Mouse (Mus musculus) skeletal muscle tissue, adult 2 months (tissue): ENCODE measurements around the gene P3h1.

ENCODE experiments used
- DNase-seq: peaks from one replicate; pipeline ENCODE4 v3.0.0-alpha.2; 2012; ENCODE audit warnings: low read depth, low spot score

Gene P3h1

GRCm38 (mm10) chr4:119238661-119239060, 5.9 kb downstream of the P3h1 start:
- DNase-seq = no peak

DNA sequence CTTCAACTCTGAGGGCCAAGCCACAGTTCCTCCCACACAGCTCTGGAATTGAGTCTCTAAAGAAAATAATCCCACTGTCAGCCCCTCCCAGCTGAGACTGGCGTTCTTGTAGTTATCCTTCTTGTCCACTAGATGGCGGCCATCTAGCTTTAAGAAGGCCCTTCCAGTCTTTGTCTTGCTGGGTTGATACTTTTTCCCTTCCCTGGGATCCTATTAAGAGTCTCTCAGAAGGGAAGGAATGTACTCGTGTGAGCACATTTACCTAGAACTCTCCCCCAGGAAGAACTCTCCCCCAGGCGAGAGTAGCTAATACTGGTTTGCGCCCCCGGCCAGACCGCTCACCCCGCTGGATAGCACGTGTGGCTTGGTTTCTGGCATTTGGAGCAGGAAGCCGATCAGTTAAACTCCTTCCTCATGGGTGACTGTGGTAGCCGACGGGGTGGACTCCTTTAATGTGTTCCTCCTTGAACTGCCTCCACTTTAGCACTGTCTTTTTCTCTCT, 6.5 kb downstream of the P3h1 start:
- DNase-seq = peak; percentile 65

- no peak for DNase-seq
Observed at GRCm38 (mm10) chr4:119241664-119242063, 8.9 kb downstream of the P3h1 start.

DNA sequence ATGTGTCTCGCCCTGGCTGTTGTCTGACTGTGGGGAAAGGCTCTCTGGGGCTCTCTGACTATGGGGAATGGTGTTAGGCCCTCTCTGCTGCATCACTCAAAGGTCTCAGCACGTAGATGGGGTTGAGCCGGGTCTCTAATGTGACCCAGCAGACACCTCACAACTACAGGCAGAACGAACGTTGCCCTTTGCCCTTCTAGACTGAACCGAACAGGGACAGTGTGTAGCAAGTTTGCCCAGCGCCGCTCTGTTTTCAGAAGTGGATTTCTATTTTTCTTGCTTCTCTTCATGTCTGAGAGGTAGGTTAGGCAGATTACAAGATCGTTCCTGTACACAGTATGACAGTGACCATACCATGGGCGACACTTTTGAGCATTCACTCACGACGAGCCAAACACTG, 9.9 kb downstream of the P3h1 start:
- no peak for DNase-seq

- no peak for DNase-seq
Observed at GRCm38 (mm10) chr4:119244468-119245240, 11.9 kb downstream of the P3h1 start.

DNA sequence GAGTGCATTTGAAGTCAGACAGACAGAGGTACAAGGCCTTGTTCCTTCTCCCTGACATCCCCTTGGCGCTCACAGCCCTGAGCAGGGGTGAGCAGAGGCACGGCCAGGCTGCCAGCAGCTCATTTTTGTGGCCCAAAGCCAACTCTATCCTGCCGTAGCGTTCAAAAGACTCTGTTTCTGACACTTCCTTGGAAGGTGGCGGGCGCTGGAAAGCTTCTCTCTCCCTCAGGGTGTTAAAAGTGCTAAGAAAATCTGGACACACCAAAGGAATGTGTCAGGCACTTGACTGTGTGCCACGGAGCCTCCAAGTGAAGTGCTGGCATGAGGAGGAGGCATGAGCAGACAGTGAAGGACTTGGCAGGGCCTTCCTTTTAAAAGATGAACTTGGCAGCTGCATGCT, 12.8 kb downstream of the P3h1 start:
- no peak for DNase-seq

DNA sequence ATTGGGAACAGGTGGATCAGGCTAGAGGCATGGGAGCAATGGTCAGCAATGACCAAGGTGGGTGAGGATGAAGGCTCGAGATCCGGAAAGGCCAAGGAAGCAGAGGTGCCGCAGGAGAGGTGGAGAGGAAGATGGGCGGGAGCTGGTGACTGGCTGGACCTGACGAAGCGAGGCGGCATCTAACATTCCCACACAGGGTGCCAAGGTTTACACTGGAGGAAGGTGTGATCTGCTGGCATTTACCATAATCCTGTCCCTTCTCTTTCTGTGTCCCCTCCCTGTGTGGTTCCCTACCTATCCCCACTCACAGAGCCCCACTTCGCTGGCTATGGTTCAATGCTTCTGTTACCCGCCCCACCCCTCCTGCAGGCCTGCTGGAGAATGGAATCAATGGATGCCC, 13.2 kb downstream of the P3h1 start:
- DNase-seq = no peak

DNA sequence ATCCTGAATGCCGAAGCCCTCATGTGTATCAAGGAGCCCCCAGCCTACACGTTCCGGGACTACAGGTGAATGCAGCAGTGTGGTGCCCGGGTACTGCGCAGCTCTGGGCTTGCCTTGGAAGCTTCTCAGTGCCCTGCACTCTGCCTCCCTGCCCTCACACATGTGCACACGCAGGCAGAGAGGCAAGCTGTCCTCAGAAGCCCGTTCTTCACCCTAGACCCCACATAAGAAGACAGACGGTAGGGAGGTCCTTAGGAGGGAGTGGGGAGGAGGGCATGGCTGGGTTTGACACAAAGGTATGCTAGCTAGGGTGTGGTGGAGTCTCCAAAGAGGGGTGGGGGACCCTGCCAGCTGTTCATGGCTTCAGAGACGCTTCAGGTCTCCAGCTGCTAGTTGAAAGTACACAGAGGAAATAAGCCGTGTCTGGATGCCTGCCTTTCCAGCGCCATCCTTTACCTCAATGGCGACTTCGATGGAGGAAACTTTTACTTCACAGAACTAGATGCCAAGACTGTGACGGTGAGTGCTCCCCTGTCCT, 14.0 kb downstream of the P3h1 start:
- no peak for DNase-seq

DNA sequence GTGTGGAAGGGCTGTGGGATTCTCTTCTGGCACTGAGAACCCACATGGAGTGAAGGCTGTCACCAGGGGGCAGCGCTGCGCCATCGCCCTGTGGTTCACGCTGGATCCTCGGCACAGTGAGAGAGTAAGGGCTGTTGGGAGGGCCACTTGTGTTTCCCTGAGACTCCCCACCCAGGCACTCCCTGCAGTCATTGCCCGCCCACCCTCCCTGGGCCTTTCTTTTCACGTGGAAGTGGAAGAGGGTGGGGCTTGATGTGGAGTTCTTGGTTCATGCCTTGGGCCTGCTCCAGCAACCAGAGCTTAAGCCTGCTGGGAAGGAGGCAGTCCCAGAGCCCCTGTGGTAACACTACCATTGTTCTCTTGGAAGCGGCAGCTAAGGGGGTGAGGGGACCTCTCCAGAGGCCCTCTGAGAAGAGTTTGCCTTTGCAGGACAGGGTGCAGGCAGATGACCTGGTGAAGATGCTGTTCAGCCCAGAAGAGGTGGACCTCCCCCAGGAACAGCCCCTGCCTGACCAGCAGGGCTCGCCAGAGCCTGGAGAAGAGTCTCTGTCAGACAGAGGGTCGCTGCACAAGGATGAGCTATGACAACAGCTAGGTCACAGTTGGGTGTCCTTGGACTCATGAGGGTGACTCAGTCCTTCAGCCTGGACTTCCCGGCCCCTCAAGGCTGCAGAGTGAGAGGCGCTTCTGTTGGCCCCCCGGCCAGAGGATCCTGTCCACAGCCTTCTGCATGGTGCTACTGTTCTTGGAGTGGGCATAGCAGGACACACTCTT, 14.9 kb downstream of the P3h1 start:
- DNase-seq = peak; percentile 44

DNA sequence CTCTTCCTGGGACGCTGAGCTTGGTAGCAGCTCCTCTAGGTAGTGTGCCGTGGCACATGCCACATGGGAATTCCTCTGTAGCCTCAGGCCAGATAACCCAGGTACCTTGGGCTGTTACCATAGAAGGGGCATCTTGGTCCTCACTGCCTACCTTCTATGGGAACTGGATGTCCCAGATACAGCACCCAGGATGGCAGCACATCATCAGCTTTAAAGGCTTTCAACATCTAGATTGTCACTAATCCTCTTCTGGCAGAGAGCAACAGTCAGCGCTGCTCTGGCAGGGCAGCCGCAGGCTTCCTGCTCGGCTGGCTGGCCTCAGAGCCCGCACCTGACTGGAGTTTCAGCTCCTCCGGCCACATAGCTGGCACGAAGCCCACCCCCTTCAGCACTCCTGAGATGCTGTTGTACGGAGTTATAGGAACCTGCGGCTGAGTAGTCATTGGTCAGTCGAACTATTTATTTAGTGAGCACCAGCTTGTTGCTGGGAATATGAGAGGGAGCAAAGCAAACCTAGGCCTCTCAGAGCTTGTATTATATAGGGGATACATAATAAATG, 15.8 kb downstream of the P3h1 start:
- no peak for DNase-seq

- DNase-seq = no peak
Observed at GRCm38 (mm10) chr4:119252025-119252808, 19.5 kb downstream of the P3h1 start.

GRCm38 (mm10) chr4:119254012-119254618, 21.4 kb downstream of the P3h1 start:
- DNase-seq = no peak

DNA sequence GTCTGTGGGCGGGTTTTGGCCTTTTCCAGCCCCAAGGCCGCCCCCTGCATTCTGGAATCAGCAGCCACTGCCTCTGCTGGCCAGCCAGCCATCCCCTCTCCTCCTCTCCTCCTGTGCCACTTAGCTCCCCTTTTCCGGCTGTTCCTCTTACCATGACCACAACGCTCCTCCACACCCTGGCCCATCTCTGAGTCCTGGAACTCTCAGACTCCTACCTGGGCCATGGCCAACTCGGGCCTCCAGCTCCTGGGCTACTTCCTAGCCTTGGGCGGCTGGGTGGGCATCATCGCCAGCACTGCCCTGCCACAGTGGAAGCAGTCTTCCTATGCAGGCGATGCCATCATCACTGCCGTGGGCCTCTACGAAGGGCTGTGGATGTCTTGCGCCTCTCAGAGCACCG, 22.6 kb downstream of the P3h1 start, which contains the start of gene Cldn19:
Gene Cldn19, plus strand, starts transcription at position 64 of the 400 bp plus-strand sequence.
- DNase-seq = no peak

- no peak for DNase-seq
Observed at GRCm38 (mm10) chr4:119257083-119257482, 24.4 kb downstream of the P3h1 start.

- no peak for DNase-seq
Observed at GRCm38 (mm10) chr4:119259344-119260254, 26.9 kb downstream of the P3h1 start.

- DNase-seq = no peak
Observed at GRCm38 (mm10) chr4:119261087-119261713, 28.5 kb downstream of the P3h1 start.

GRCm38 (mm10) chr4:119262483-119262882, 29.8 kb downstream of the P3h1 start:
- no peak for DNase-seq

- no peak for DNase-seq
Observed at GRCm38 (mm10) chr4:119263459-119263858, 30.7 kb downstream of the P3h1 start.

- DNase-seq = no peak
Observed at GRCm38 (mm10) chr4:119266606-119267005, 33.9 kb downstream of the P3h1 start.
